Mouse (Mus musculus) megakaryocyte progenitor cell, adult 5-6 weeks (primary cell): ENCODE measurements around the gene Btbd9. TPM values are rescaled to one million over a fixed set of nuclear protein-coding genes. Genes with fewer than 3 reads are reported as not detected.

ENCODE experiments used
- ATAC-seq: replicated peaks from 2 replicates; pipeline ENCODE4 v1.8.0; 2016; ENCODE audit warnings: mild to moderate bottlenecking, moderate TSS enrichment, inconsistent platforms; ENCODE audit not compliant: poor library complexity
- total RNA-seq, 2 experiments: library from RNA; stranded (forward) in 1 of 2; stranded (reverse) in 1 of 2; fragments of 157-497, 149-512 nt in 1 of 2; fragments of 200-1000 nt in 1 of 2; gene quantifications; 2 replicates each; pipeline versions ENCODE4 v1.2.3 to v1.2.4; 2015 to 2017

The Btbd9 gene
- total RNA-seq, 2 experiments from 2014 or later: 17.2 to 25.4 TPM

GRCm38 (mm10) chr17:30228439-30229215 lies 347.7 kb downstream of the Btbd9 start:
- 0 out of 2 replicates have a peak, but pooled peaks have one; percentile 26 for ATAC-seq

GRCm38 (mm10) chr17:30225030-30225740 lies 351.1 kb downstream of the Btbd9 start:
- no peak for ATAC-seq

GRCm38 (mm10) chr17:30222837-30223236 lies 353.5 kb downstream of the Btbd9 start:
- ATAC-seq: no peak

GRCm38 (mm10) chr17:30222361-30222760 lies 353.9 kb downstream of the Btbd9 start:
- no peak for ATAC-seq

- ATAC-seq: no peak
Observed at GRCm38 (mm10) chr17:30221677-30222076, 354.6 kb downstream of the Btbd9 start.

GRCm38 (mm10) chr17:30215741-30216140 lies 360.5 kb downstream of the Btbd9 start:
- ATAC-seq: no peak

GRCm38 (mm10) chr17:30214393-30214792 lies 361.9 kb downstream of the Btbd9 start:
- no peak for ATAC-seq

GRCm38 (mm10) chr17:30213371-30213770 lies 362.9 kb downstream of the Btbd9 start:
- no peak for ATAC-seq

- ATAC-seq: no peak
Observed at GRCm38 (mm10) chr17:30212647-30213046, 363.6 kb downstream of the Btbd9 start.

- no peak for ATAC-seq
Observed at GRCm38 (mm10) chr17:30210936-30211335, 365.4 kb downstream of the Btbd9 start.

- ATAC-seq: no peak
Observed at GRCm38 (mm10) chr17:30210262-30210661, 366.0 kb downstream of the Btbd9 start.

GRCm38 (mm10) chr17:30205062-30205825 lies 371.0 kb downstream of the Btbd9 start:
- ATAC-seq: no peak

GRCm38 (mm10) chr17:30200283-30200682 lies 376.0 kb downstream of the Btbd9 start:
- no peak for ATAC-seq

- no peak for ATAC-seq
Observed at GRCm38 (mm10) chr17:30199374-30200247, 376.7 kb downstream of the Btbd9 start.

- ATAC-seq: no peak
Observed at GRCm38 (mm10) chr17:30198422-30198821, 377.9 kb downstream of the Btbd9 start.

GRCm38 (mm10) chr17:30197280-30198030 lies 378.8 kb downstream of the Btbd9 start:
- peak; percentile 59 for ATAC-seq

- ATAC-seq: 0 out of 2 replicates have a peak, but pooled peaks have one; percentile 15
Observed at GRCm38 (mm10) chr17:30196401-30197279, 379.6 kb downstream of the Btbd9 start.

- no peak for ATAC-seq
Observed at GRCm38 (mm10) chr17:30195591-30196183, 380.6 kb downstream of the Btbd9 start.
